ENCODE assay signal across 8 mouse cellular contexts in the genomic region with DNA sequence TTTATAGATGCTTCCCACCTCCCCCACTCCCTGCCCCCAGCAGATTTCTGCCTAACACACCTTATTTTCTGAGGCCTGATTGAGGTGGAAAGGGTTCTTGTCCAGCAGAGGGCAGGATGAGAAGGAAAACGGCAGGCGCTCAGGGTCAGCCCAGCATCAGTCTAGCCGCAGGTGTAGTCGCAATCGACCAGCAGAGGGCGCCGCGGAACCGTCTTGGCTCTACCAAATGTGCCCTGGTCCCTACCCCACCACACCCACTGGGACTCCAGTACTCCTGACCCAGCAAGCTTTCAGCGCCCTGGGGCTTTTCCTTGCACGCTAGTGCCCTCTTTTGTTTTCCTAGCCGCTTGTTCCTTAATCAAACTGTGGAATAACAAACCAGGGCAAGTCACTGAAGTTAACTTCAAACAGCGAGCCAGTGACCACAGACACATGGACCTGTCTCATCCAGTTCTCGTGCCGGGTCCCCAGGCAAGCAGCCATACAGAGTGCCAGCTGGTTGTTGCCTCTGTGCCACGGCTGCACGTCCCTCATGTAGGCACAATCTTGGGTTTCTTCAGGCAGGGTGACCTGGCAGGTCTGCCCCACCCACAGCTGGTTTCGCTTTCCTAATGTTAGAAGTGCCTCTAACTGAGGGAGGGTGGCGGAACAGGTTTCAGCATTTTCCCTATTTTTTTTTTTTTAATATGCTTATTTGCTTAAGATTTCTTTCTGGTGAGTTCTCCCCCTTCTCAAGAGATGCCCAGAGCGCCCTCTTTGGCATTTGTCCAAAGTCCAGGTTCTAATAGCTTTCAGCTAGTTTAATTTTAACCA. TPM values are rescaled to one million over a fixed set of nuclear protein-coding genes. Genes with fewer than 3 reads are reported as not detected.
DNase-seq lines count a peak whose midpoint lies in the region; ATAC-seq lines count a peak whose summit lies in the region.

No protein-coding gene starts in this region.

- peak; percentile 98 for ATAC-seq in intestine, embryonic 15.5 days
- ATAC-seq in megakaryocyte-erythroid progenitor cell, adult 5-6 weeks (replicated peaks; ENCODE audit: low FRiP score, low TSS enrichment, poor library complexity, severe bottlenecking) = peak; percentile 98

- H3K27me3 ChIP-seq in intestine, embryonic 15.5 days (replicated peaks) = no peaks in the 10 kb centered on the region

- H3K9me3 ChIP-seq in intestine, embryonic 15.5 days = no peaks in the 10 kb centered on the region

- peak overlapping the region; percentile 91 for H3K27ac ChIP-seq in intestine, embryonic 15.5 days

- peak; percentile 97 for DNase-seq in adrenal gland, adult 2 months
- peak; percentile 95 for DNase-seq in embryo, embryonic 11 days
- peak; percentile 97 for DNase-seq in gastrocnemius, postnatal 36 days
- DNase-seq in left cerebral cortex, postnatal 14 days (ENCODE audit: low spot score in 2 of 2) = peak; percentile 91 to 93
- DNase-seq in right cerebral cortex, postnatal 14 days = peak; percentile 94
- DNase-seq in urinary bladder, postnatal 25 days (ENCODE audit: low spot score) = peak; percentile 99

- intact Hi-C loops in gastrocnemius, postnatal 36 days (cut with DNase I) = loop anchor here (1.0 kb wide), 1 partner anchor 38 kb away; no protein-coding TSS in a partner anchor
- intact Hi-C loops in left cerebral cortex, postnatal 14 days (cut with DNase I) = loop anchor here (1.0 kb wide), 1 partner anchor 39 kb away; a partner anchor contains a TSS

- H3K4me2 ChIP-seq in intestine, embryonic 15.5 days (replicated peaks) = peak overlapping the region; percentile 63

- H3K9ac ChIP-seq in intestine, embryonic 15.5 days = peak overlapping the region; percentile 20; the same call in 1 of the 2 replicates

- no peaks in the 10 kb centered on the region for H3K36me3 ChIP-seq in intestine, embryonic 15.5 days

- H3K4me3 ChIP-seq in intestine, embryonic 15.5 days (replicated peaks) = peak overlapping the region; percentile 26

- H3K4me1 ChIP-seq in intestine, embryonic 15.5 days (replicated peaks) = peaks cover 12% of the 10 kb centered on the region; the same call in 1 of the 2 replicates

- 14% methylated on average over 20 of the region's 20 CpGs for WGBS in intestine, embryonic 15.5 days

RNA-seq across cellular contexts. Expression of a gene that starts 19.2 kb away (rescaled TPM):
- total RNA-seq in adrenal gland, adult 2 months (2021) = 10 to 100 TPM; 12.2 to 14.1 TPM
- 13.0 and 15.0 TPM in 2 replicates for polyA plus RNA-seq in adrenal gland, adult 2 months (2012; rRNA removed)
- 1 to 10 TPM; 5.2 to 7.8 TPM for total RNA-seq in gastrocnemius, postnatal 36 days (2021)
- 7.2 and 8.0 TPM in 2 replicates for polyA plus RNA-seq in intestine, embryonic 15.5 days (2015; fragmentation: Nextera tagmentation; extraction: Ambion mirVana)
- total RNA-seq in left cerebral cortex, postnatal 14 days (2021) = 10 to 100 TPM; 78.7 to 83.6 TPM
- total RNA-seq in megakaryocyte-erythroid progenitor cell, adult 5-6 weeks (2014; fragmentation: Nextera tagmentation) = 6.6 TPM in 2 replicates
- 0.61 and 4.6 TPM in 2 replicates for total RNA-seq in megakaryocyte-erythroid progenitor cell, adult 5-6 weeks (2017)

RNA-seq across cellular contexts. Expression of a gene that starts 25.9 kb away (rescaled TPM):
- 1 to 10 TPM in 1 of 2 experiments, under 1 TPM in 1; 0.86 to 1.1 TPM for total RNA-seq in adrenal gland, adult 2 months (2021)
- polyA plus RNA-seq in adrenal gland, adult 2 months (2012; rRNA removed) = 1.0 and 1.2 TPM in 2 replicates
- total RNA-seq in gastrocnemius, postnatal 36 days (2021) = under 1 TPM; 0.33 to 0.59 TPM
- polyA plus RNA-seq in intestine, embryonic 15.5 days (2015; fragmentation: Nextera tagmentation; extraction: Ambion mirVana) = not detected in 2 replicates
- total RNA-seq in left cerebral cortex, postnatal 14 days (2021) = 1 to 10 TPM; 5.9 to 6.0 TPM
- 1.6 and 4.6 TPM in 2 replicates for total RNA-seq in megakaryocyte-erythroid progenitor cell, adult 5-6 weeks (2014; fragmentation: Nextera tagmentation)
- 0.88 TPM in 1 of 2 replicates, not detected in the other for total RNA-seq in megakaryocyte-erythroid progenitor cell, adult 5-6 weeks (2017)

RNA-seq across cellular contexts. Expression of a gene that starts 30.9 kb away (rescaled TPM):
- not detected for total RNA-seq in adrenal gland, adult 2 months (2021)
- not detected in 2 replicates for polyA plus RNA-seq in adrenal gland, adult 2 months (2012; rRNA removed)
- not detected for total RNA-seq in gastrocnemius, postnatal 36 days (2021)
- polyA plus RNA-seq in intestine, embryonic 15.5 days (2015; fragmentation: Nextera tagmentation; extraction: Ambion mirVana) = 19.3 TPM in 2 replicates
- not detected for total RNA-seq in left cerebral cortex, postnatal 14 days (2021)
- not detected in 2 replicates for total RNA-seq in megakaryocyte-erythroid progenitor cell, adult 5-6 weeks (2014; fragmentation: Nextera tagmentation)
- not detected in 2 replicates for total RNA-seq in megakaryocyte-erythroid progenitor cell, adult 5-6 weeks (2017)

RNA-seq across cellular contexts. Expression of a gene that starts 38.3 kb away (rescaled TPM):
- total RNA-seq in adrenal gland, adult 2 months (2021) = 1 to 10 TPM; 8.4 to 9.4 TPM
- 12.8 and 16.8 TPM in 2 replicates for polyA plus RNA-seq in adrenal gland, adult 2 months (2012; rRNA removed)
- total RNA-seq in gastrocnemius, postnatal 36 days (2021) = 1 to 10 TPM; 1.9 to 2.0 TPM
- 7.9 and 9.9 TPM in 2 replicates for polyA plus RNA-seq in intestine, embryonic 15.5 days (2015; fragmentation: Nextera tagmentation; extraction: Ambion mirVana)
- total RNA-seq in left cerebral cortex, postnatal 14 days (2021) = 1 to 10 TPM; 7.4 to 8.2 TPM
- 4.0 and 5.5 TPM in 2 replicates for total RNA-seq in megakaryocyte-erythroid progenitor cell, adult 5-6 weeks (2014; fragmentation: Nextera tagmentation)
- 1.4 and 4.3 TPM in 2 replicates for total RNA-seq in megakaryocyte-erythroid progenitor cell, adult 5-6 weeks (2017)

RNA-seq across cellular contexts. Expression of a gene that starts 39.3 kb away (rescaled TPM):
- 100 to 1,000 TPM; 732 to 783 TPM for total RNA-seq in adrenal gland, adult 2 months (2021)
- 308 and 311 TPM in 2 replicates for polyA plus RNA-seq in adrenal gland, adult 2 months (2012; rRNA removed)
- 10 to 100 TPM; 67.8 to 72.7 TPM for total RNA-seq in gastrocnemius, postnatal 36 days (2021)
- 2,332 and 2,514 TPM in 2 replicates for polyA plus RNA-seq in intestine, embryonic 15.5 days (2015; fragmentation: Nextera tagmentation; extraction: Ambion mirVana)
- 1,000 to 10,000 TPM; 1,767 to 1,844 TPM for total RNA-seq in left cerebral cortex, postnatal 14 days (2021)
- 862 and 969 TPM in 2 replicates for total RNA-seq in megakaryocyte-erythroid progenitor cell, adult 5-6 weeks (2014; fragmentation: Nextera tagmentation)
- total RNA-seq in megakaryocyte-erythroid progenitor cell, adult 5-6 weeks (2017) = 783 and 1,100 TPM in 2 replicates

Comparison
In these comparisons a context has a peak if more than half of its experiments do, and no peak if none do; other contexts are left out.
1. Peak in every context shown above with its lines: DNase-seq, ATAC-seq, H3K4me3 ChIP-seq and H3K27ac ChIP-seq.
2. RNA of a gene that starts 19.2 kb away (total RNA-seq): 78.7 to 83.6 TPM in left cerebral cortex, postnatal 14 days; 12.2 to 14.1 TPM in adrenal gland, adult 2 months, 5.2 to 7.8 TPM in gastrocnemius, postnatal 36 days and 0.61 to 6.6 TPM in megakaryocyte-erythroid progenitor cell, adult 5-6 weeks; every median in the first group is over 4 times any median in the second.